In genomic region chr12:54402591-54402990, GRCm38 (mm10) we compare ENCODE assay signal across 26 mouse cellular contexts.
DNase-seq lines count a peak whose midpoint lies in the region; ATAC-seq and TF ChIP-seq lines count a peak whose summit lies in the region.
"Had no signal": no experiment of that assay in that cellular context is flagged by ENCODE, and none has a peak within 500 bp of the region (broad histone marks: within the 10 kb centered on the region; RNA-seq: fewer than 3 reads in every experiment).

No protein-coding gene starts in this region.

- no peak for TF ChIP-seq CTCF in gastrocnemius, adult 2 months (IDR thresholded peaks at IDR 0.05)

- WGBS in kidney, embryonic 14.5 days = 85% methylated on average over 6 of the region's 6 CpGs

- intact Hi-C loops in gastrocnemius, adult 2 months (cut with DNase I) = loop anchor here (5.0 kb wide), 1 partner anchor 90 kb away; no protein-coding TSS in a partner anchor
- intact Hi-C loops in gastrocnemius, postnatal 36 days (cut with DNase I) = loop anchor here (10.0 kb wide), 1 partner anchor 198 kb away; the partner anchor contains the start of gene Egln3

- no peaks in the 10 kb centered on the region for H3K4me1 ChIP-seq in kidney, embryonic 14.5 days (ENCODE audit: control insufficient read depth, insufficient read depth, low read length)
- H3K4me1 ChIP-seq: liver, embryonic 12.5 days; midbrain, embryonic 12.5 days; neural tube, embryonic 12.5 days had no signal

- no peak overlapping the region; the same call in 1 of the 2 replicates for H3K27ac ChIP-seq in gastrocnemius, adult 2 months
- no peak overlapping the region for H3K27ac ChIP-seq in kidney, embryonic 14.5 days (ENCODE audit: low read depth, low read length)
- H3K27ac ChIP-seq: heart, embryonic 10.5 days; liver, embryonic 12.5 days; midbrain, embryonic 12.5 days; neural tube, embryonic 12.5 days had no signal

- H3K9ac ChIP-seq in kidney, embryonic 14.5 days (ENCODE audit: low read depth, low read length) = no peak overlapping the region
- H3K9ac ChIP-seq: heart, embryonic 15.5 days; liver, embryonic 12.5 days; liver, postnatal 0 days; midbrain, embryonic 12.5 days; neural tube, embryonic 12.5 days had no signal

- peak; percentile 8 to 13 for DNase-seq in adrenal gland, postnatal 36 days
- no peak for DNase-seq in adrenal gland, adult 18-20 months (ENCODE audit: low spot score in 2 of 2)
- DNase-seq in gastrocnemius, adult 2 months = peak; percentile 35
- no peak for DNase-seq in gastrocnemius, postnatal 36 days
- peak; percentile 4 to 16 for DNase-seq in kidney, adult 8-10 months
- peak; percentile 36 to 49 for DNase-seq in kidney, postnatal 36 days
- DNase-seq: adrenal gland, postnatal 14 days; cerebellum, adult 8-10 months; layer of hippocampus, postnatal 36 days; left cerebral cortex, postnatal 4 days; liver, postnatal 0 days; lung, postnatal 36 days; right cerebral cortex, adult 18-20 months; spleen, adult 18-20 months; thymus, adult 2 months; thymus, postnatal 4 days had no signal

- H3K36me3 ChIP-seq in kidney, embryonic 14.5 days (ENCODE audit: control insufficient read depth, insufficient read depth, low read length) = no peaks in the 10 kb centered on the region
- H3K36me3 ChIP-seq: G1E; heart, embryonic 10.5 days; heart, embryonic 15.5 days; liver, embryonic 12.5 days; midbrain, embryonic 12.5 days; neural tube, embryonic 12.5 days had no signal

- no peaks in the 10 kb centered on the region for H3K27me3 ChIP-seq in kidney, embryonic 14.5 days (ENCODE audit: control insufficient read depth, insufficient read depth, low read length)
- H3K27me3 ChIP-seq: heart, embryonic 15.5 days; liver, embryonic 12.5 days; midbrain, embryonic 12.5 days; neural tube, embryonic 12.5 days had no signal

- H3K4me3 ChIP-seq in gastrocnemius, adult 2 months = no peak overlapping the region
- H3K4me3 ChIP-seq in kidney, embryonic 14.5 days (ENCODE audit: low read length) = no peak overlapping the region
- H3K4me3 ChIP-seq: heart, embryonic 10.5 days; heart, embryonic 15.5 days; liver, embryonic 12.5 days; midbrain, embryonic 12.5 days; myocyte; neural tube, embryonic 12.5 days had no signal

- 0 out of 2 replicates have a peak, but pooled peaks cover 3% of the 10 kb centered on the region for H3K9me3 ChIP-seq in kidney, embryonic 14.5 days (ENCODE audit: control insufficient read depth, low read length)
- H3K9me3 ChIP-seq: heart, embryonic 10.5 days; heart, embryonic 15.5 days; liver, embryonic 12.5 days; midbrain, embryonic 12.5 days had no signal

- no peak for ATAC-seq in kidney, embryonic 14.5 days (ENCODE audit: low FRiP score, low TSS enrichment)
- ATAC-seq: forebrain, embryonic 14.5 days; hindbrain, embryonic 16.5 days; liver, embryonic 12.5 days; liver, postnatal 0 days had no signal

- H3K4me2 ChIP-seq in kidney, embryonic 14.5 days (replicated peaks; ENCODE audit: low read depth, low read length) = no peak overlapping the region
- H3K4me2 ChIP-seq: heart, embryonic 15.5 days; liver, embryonic 12.5 days; midbrain, embryonic 12.5 days; neural tube, embryonic 12.5 days had no signal

Comparison
In these comparisons a context has a peak if more than half of its experiments do, and no peak if none do; other contexts are left out.
1. DNase-seq: peak in adrenal gland, postnatal 36 days (2 of 2), gastrocnemius, adult 2 months (single experiment), kidney, adult 8-10 months (2 of 2) and kidney, postnatal 36 days (2 of 2); none in adrenal gland, adult 18-20 months (0 of 2) and gastrocnemius, postnatal 36 days (0 of 2).